Mouse (Mus musculus) retina, postnatal 1 day (tissue): ENCODE measurements around the gene Gm20741.

Experiments used
- DNase-seq: peaks from one replicate; pipeline ENCODE4 v3.0.0-alpha.2; 2012

The Gm20741 gene

GRCm38 (mm10) chr16:88811827-88812226, at the start of gene Gm20741:
Gene Gm20741, minus strand, starts transcription at chr16:88812220.
- no peak for DNase-seq

- DNase-seq, result peak; percentile 47
These were observed 39.4 kb upstream of the Gm20741 start for GRCm38 (mm10) chr16:88851450-88851849.

- DNase-seq, result no peak
These were observed 36.5 kb upstream of the Gm20741 start for GRCm38 (mm10) chr16:88848558-88848957.

- DNase-seq, result no peak
These were observed 35.3 kb upstream of the Gm20741 start for GRCm38 (mm10) chr16:88847363-88847762.

- no peak for DNase-seq
These were observed 15.0 kb upstream of the Gm20741 start for GRCm38 (mm10) chr16:88826978-88827377.

GRCm38 (mm10) chr16:88826095-88826652, 14.2 kb upstream of the Gm20741 start, which contains the start of gene Krtap14:
Gene Krtap14, minus strand, starts transcription at chr16:88826145.
- no peak for DNase-seq

- peak; percentile 34 for DNase-seq
These were observed 11.7 kb upstream of the Gm20741 start for GRCm38 (mm10) chr16:88823736-88824135.

- DNase-seq, result no peak
These were observed 8.0 kb upstream of the Gm20741 start, which contains the start of gene Krtap15 for GRCm38 (mm10) chr16:88820066-88820465. Gene Krtap15, plus strand, starts transcription at chr16:88820215.

GRCm38 (mm10) chr16:88786786-88787185, 25.2 kb downstream of the Gm20741 start:
- DNase-seq, result no peak

- no peak for DNase-seq
These were observed 34.4 kb downstream of the Gm20741 start, which contains the start of gene Gm5965 for GRCm38 (mm10) chr16:88777596-88777995. Gene Gm5965, plus strand, starts transcription at chr16:88777896.

- no peak for DNase-seq
These were observed 37.9 kb downstream of the Gm20741 start, which contains the start of gene 2310057N15Rik for GRCm38 (mm10) chr16:88774106-88774505. Gene 2310057N15Rik, minus strand, starts transcription at chr16:88774206.
